Mouse (Mus musculus) erythroblast, embryonic 14.5 days (primary cell): ENCODE results near the gene B230217C12Rik.

Experiments used
- GATA1 ChIP-seq: IDR thresholded peaks from 2 replicates; pipeline ENCODE4 v1.6.1; 2012; ENCODE audit warnings: low read length, inconsistent platforms, mixed read lengths
- TAL1 ChIP-seq: IDR thresholded peaks from 3 replicates; pipeline ENCODE4 v1.6.1; 2012; ENCODE audit warnings: low read length, inconsistent platforms, mixed read lengths

- TF ChIP-seq TAL1 (no peak), GATA1 (no peak)
These were observed 17.6 kb upstream of the B230217C12Rik start for GRCm38 (mm10) chr11:97822840-97823603.
